Mouse (Mus musculus): ENCODE data around the gene Lhx1.

Lhx1 gene

GRCm38 (mm10) chr11:84526451-84526850 lies 1.1 kb upstream of the Lhx1 start:
- DNase-seq = no peak

- peak; percentile 79 for DNase-seq
Measured at GRCm38 (mm10) chr11:84524511-84525270, 644 bp downstream of the Lhx1 start.

- DNase-seq = no peak
Measured at GRCm38 (mm10) chr11:84523841-84524510, 1.4 kb downstream of the Lhx1 start.

GRCm38 (mm10) chr11:84523321-84523831 lies 2.0 kb downstream of the Lhx1 start:
- DNase-seq = peak; percentile 73

- peak; percentile 92 for DNase-seq
Measured at GRCm38 (mm10) chr11:84522577-84523320, 2.6 kb downstream of the Lhx1 start.

- no peak for DNase-seq
Measured at GRCm38 (mm10) chr11:84521751-84522299, 3.5 kb downstream of the Lhx1 start.

GRCm38 (mm10) chr11:84521071-84521390 lies 4.3 kb downstream of the Lhx1 start:
- no peak for DNase-seq

GRCm38 (mm10) chr11:84520269-84521070 lies 4.9 kb downstream of the Lhx1 start:
- DNase-seq = no peak

- no peak for DNase-seq
Measured at GRCm38 (mm10) chr11:84519576-84520268, 5.6 kb downstream of the Lhx1 start.

- no peak for DNase-seq
Measured at GRCm38 (mm10) chr11:84519036-84519435, 6.3 kb downstream of the Lhx1 start.

- DNase-seq = no peak
Measured at GRCm38 (mm10) chr11:84518261-84518660, 7.1 kb downstream of the Lhx1 start.

- DNase-seq = no peak
Measured at GRCm38 (mm10) chr11:84517431-84517830, 7.9 kb downstream of the Lhx1 start.

GRCm38 (mm10) chr11:84516501-84517240 lies 8.7 kb downstream of the Lhx1 start:
- no peak for DNase-seq

GRCm38 (mm10) chr11:84513171-84514116 lies 11.9 kb downstream of the Lhx1 start, which contains the start of gene Aatf:
Gene Aatf (minus strand): TSS chr11:84513522.
- DNase-seq = peak; percentile 97

- DNase-seq = no peak
Measured at GRCm38 (mm10) chr11:84512031-84512430, 13.3 kb downstream of the Lhx1 start.

- DNase-seq = no peak
Measured at GRCm38 (mm10) chr11:84504296-84504695, 21.0 kb downstream of the Lhx1 start.

GRCm38 (mm10) chr11:84497944-84498343 lies 27.4 kb downstream of the Lhx1 start:
- peak; percentile 15 for DNase-seq

GRCm38 (mm10) chr11:84496901-84497300 lies 28.4 kb downstream of the Lhx1 start:
- DNase-seq = no peak

GRCm38 (mm10) chr11:84495774-84496173 lies 29.6 kb downstream of the Lhx1 start:
- DNase-seq = no peak

GRCm38 (mm10) chr11:84481661-84482060 lies 43.7 kb downstream of the Lhx1 start:
- no peak for DNase-seq

Data from cerebellum, adult 11-12 months (tissue).